Mouse (Mus musculus) olfactory bulb, adult 2 months (tissue): ENCODE measurements at regions not wholly inside any gene's neighbourhood (a gene's known extent, or its start where the extent isn't known, plus 50 kb on each side); places are given as distances from the start of the nearest gene placed in this dataset.

ENCODE experiments used
- CTCF ChIP-seq: fragments of 200-500 bp; IDR thresholded peaks from 2 replicates; pipeline ENCODE4 v1.5.1; 2012; ENCODE audit warnings: low read depth, mild to moderate bottlenecking, low read length, moderate library complexity; ENCODE audit not compliant: insufficient read depth
- POLR2A ChIP-seq: fragments of 200-500 bp; IDR thresholded peaks from 2 replicates; pipeline ENCODE4 v1.6.1; 2012; ENCODE audit warnings: mild to moderate bottlenecking, low read depth, low read length, moderate library complexity; ENCODE audit not compliant: insufficient read depth

DNA sequence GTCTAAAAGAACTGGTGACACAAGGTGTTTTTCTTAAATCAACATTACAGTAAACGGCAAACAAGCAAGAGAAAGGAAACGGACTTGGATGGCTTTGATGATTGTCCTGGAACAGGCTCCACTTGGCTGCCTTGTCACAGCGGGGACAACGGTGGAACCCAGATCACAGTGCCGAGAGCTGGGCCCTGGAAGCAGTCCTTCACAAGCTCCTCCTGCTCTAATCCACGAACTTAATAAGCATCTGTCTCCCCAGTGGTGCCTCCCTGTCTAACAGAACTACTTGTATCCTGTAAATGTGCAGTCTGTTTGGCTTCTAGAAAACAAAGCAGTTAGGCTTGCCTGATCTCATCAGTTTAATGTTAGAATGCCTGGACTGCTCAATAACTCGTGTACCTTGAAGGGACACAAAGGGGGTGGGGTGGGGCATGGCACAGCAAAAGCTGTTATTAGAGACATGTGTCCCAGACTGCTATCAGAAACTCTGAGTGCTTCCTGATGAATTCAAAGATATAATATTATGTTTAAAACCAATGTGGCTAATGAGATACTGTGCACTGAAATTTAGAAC is 164.5 kb downstream of the Ptprc start:
- no peak for TF ChIP-seq POLR2A
- TF ChIP-seq CTCF = no peak
